Mouse (Mus musculus) adrenal gland, adult (tissue): ENCODE measurements around the gene Rab12.

ENCODE experiments used
- DNase-seq, 2 experiments: peaks; one replicate each; pipeline ENCODE4 v3.0.0; 2022 to 2023; ENCODE audit warnings: low spot score in 1 of 2; ENCODE audit not compliant: inconsistent age in 2 of 2

Rab12 gene

DNA sequence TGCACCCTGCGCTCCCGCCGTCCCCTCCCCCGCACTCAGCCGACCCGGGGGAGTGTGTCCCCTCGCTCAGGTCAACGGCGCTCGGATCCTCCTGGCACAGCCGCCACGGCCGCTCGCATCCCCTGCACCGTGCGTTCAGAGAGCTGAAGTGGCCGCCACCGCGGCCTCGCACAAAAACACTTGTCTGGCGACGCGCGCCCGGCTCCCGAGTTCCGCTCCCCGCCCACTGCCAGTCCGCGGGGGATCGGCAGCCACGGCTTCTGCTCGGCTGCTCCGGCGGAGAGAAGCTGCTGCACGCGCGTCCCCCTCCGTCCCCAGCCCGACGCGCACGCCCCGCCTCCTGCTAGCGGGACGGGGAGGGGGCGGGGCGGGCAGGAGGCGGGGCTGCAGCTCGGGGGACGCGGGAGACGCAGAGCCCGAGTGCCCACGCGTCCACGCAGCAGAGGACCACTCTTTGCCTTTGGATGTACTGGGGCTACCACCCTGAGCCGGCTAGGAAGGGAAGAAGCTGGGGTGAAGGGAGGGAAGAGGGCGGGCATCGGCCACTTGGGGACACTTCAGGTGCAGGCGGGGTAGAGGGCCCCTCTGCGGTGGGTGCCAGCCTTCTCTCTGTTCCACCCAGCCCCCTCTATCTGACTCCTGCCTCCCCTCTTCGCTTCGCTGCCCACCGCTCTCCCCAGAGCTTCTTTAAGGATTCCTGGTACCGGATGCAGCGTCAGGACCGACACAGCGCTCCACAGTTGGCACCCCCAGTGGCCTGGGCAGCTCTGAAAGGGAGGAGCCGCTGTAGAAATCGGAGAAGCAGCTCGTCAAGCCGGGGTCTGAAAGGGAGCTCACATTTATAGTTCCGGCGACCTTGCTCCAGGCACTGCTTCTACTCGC is 69.8 kb downstream of the Rab12 start, which contains the start of gene Mtcl1:
Gene Mtcl1 (minus strand): TSS at position 291 of the 882 bp plus-strand sequence.
- peak; percentile 87 to 92 for DNase-seq

DNA sequence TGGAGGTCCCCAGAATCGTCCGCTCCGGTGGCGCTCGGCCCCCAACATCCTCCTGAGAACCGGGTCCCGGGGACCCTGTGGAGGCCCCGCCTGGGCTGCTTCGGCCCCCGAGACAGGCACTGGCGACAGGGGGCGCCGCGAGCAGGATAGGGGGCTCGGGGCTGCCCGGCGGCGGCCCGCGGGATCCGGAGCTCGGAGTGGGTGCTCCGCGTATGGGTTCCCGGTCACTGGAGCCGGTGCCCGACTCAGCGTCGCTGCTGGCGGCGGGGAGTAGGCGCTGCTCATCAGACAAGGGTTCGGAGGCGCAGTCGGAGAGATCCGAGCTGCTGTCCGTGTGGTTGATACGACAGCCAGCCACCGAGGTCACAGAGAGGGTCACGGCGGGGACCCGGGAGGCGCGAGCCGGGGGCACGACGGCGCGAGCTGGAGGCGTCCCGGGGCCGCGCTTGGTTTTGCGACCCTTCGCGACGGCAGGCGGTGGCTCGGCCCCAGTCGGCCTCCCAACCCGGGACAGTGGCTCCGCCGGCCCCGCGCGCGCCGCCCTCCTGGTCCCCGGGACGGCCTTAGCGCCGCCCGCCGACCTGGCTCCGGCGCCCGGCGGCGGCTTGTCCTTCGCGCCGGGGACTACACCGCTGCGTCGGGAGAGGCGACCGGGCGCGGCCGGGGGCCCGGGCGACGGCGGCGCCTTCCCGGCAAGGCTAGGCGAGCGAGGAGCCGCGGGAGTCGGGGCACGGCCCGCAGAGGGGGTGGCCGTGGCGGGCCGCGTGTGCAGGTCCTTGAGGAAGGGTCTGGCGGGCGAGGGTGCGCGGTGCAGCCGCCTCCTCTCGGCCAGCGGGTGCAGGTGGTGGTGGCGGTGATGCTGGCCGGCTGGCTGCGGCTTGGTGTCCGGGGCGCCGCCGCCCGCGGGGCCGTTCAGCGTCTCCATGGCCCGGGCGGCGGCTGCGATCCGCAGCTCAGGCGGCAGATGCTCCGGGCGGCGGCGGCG is 70.8 kb downstream of the Rab12 start:
- DNase-seq: peak; percentile 64 to 83

DNA sequence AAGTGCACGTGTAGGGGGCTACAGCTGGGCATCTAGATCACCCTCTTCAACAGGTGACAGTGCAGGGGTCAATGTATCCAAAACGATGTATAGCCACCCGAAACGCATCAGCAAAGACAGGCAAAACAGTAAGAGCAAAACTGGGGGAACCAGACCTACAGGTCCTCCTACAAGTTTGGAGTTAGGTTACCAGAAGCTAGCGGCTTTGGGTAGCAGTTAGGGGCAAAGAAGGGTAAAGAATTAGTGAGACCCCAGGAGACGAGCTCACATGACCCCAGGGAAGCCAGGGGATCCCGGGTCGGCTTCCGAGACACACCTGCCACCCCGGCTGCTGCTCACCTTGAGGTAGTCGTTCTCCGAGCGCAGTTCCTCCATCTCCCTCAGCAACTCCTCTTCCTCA is 71.6 kb downstream of the Rab12 start:
- DNase-seq: no peak

DNA sequence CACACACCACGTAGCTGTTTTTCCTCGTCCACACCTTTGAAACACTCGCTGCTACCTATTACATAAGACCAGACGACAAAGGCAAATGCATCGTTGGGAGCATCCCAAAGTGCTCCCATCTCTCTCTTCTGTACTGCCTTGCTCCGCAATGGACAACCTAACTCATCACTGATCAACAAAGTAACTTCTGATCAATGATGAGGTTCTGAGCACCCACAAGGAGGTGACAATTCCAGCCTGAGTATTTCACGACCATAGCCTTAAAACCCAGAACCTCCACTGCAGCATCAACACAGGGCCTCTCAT is 72.6 kb downstream of the Rab12 start:
- no peak for DNase-seq

DNA sequence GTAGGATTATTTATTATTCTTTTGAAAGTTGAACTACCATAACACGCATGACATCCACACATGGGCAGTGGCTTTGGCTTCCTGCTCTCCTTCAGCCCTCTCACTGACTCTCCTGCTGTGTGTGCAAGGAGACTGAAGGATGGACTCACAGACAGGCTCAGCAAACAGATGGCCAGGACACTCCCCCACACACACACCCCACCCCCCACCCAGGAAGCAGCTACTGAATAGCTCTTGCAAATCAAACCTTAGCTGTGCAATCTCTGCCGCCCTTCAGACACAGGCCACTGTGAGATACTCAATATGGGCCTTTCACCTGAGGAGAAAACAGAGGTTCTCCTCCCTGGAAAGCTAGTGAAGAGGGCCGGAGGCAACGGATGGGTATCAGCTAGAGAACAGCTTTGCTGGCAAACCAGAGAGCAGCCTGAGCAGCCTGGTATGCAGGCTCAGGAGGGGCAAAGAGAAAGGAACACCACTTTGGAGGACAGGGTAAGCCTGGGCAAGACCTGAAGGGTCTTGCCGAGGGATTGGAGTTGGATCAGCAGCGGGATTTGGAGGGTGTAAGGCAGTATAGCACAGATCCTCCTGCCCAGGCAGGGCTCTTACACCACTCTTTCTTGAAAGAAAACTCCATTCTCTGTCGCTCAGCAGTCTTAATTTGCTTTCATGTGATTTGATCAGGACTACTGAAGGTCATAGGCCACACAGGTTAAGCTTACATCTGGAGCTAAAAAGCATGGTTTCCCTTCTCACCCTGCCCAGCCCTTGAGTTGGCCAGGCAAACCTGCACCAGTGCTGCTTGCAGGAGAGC is 73.1 kb downstream of the Rab12 start:
- no peak for DNase-seq
